Mouse (Mus musculus) cerebellum, postnatal 25 days (tissue): ENCODE measurements around the gene Cd300lg.

Source experiments
- DNase-seq, 2 experiments: peaks; one replicate each; pipeline ENCODE4 v3.0.0; 2021; ENCODE audit warnings: mixed read lengths in 2 of 2

Cd300lg gene

DNA sequence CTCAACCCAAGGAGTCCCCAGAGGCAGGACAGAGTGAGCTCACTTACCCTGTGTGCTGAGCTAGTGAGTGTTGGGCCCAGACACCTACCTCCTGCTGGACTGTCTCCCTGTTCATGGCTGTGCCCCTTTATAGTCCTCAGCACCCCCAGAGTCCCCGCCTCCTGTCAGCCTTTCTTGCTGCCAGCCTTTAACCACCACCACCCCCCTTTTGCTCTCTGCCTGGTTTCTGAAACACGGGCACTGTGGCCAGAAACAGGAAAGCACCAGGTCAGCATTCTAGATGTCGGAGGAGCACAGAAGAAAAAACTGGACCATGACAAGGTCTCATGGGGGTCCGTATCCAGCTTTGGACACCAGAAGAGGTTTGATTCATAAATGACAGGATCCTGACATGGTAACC, 59.9 kb downstream of the Cd300lg start, which contains the start of gene Ppy:
Gene Ppy, minus strand, starts transcription at position 101 of the 400 bp plus-strand sequence.
- DNase-seq: no peak

DNA sequence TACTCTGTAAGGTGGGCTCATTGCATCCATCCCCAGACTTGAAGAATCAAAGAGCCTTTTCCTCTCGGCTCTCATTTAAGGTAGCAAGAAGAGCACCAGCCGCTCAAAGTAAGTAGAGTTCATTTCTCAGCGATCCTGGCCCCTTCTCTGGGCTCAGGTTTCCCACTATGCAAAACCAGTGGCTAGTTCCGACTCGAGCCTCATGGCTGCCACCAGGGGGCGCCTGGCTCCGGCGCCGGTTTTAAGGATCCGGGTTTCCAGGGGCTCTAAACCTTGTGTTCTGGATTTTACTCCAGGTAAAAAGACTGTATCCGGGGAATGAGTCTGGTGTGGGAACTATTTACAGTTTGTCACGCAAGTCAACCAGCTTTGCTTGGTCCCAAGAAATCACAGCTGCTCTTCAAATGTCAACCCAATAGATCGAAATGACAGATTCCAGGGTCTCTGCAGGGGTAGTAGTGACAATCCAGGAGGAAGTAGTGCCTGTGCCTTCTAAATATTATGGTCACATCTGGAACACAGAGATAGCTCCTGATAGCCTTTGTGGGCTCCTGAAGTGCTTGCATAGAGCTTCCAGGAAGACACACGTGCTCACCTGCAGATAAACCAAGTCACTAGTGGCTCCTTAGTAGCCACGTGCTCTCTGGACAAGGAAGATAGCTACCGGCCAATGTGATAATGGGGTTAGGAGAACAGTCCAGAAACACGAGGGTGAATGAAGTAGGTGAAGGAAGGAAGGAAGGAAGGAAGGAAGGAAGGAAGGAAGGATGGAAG, 61.4 kb downstream of the Cd300lg start:
- DNase-seq: peak; percentile 79 to 87
